Mouse (Mus musculus) forebrain, embryonic 13.5 days (tissue): ENCODE results near the gene Caskin1. TPM values are rescaled to one million over a fixed set of nuclear protein-coding genes. Genes with fewer than 3 reads are reported as not detected.
A peak's percentile ranks its signal among the peaks of the same experiment; 100 is the strongest.

ENCODE experiments used
- ATAC-seq: fragments of 200-750 bp; cut with Nextera tagmentation; 2 replicates; pipeline ENCODE4 v1.8.0; 2017
- H3K27ac ChIP-seq: fragments of 300-500 bp; sonication (generic); 2 replicates; pipeline ENCODE4 v1.5.1; 2015; ENCODE audit warnings: inconsistent platforms, mild to moderate bottlenecking, moderate library complexity
- H3K27me3 ChIP-seq: fragments of 300-500 bp; sonication (generic); 2 replicates; pipeline ENCODE4 v1.6.1; 2015; ENCODE audit warnings: mild to moderate bottlenecking, inconsistent platforms
- H3K36me3 ChIP-seq: fragments of 300-500 bp; sonication (generic); 2 replicates; pipeline ENCODE4 v1.6.1; 2015; ENCODE audit warnings: mild to moderate bottlenecking, inconsistent platforms; ENCODE audit not compliant: poor library complexity, severe bottlenecking
- H3K4me1 ChIP-seq: fragments of 300-500 bp; sonication (generic); 2 replicates; pipeline ENCODE4 v1.6.1; 2015; ENCODE audit warnings: inconsistent platforms
- H3K4me2 ChIP-seq: fragments of 300-500 bp; sonication (generic); 2 replicates; pipeline ENCODE4 v1.6.1; 2015; ENCODE audit warnings: inconsistent platforms, mild to moderate bottlenecking, moderate library complexity
- H3K4me3 ChIP-seq: fragments of 300-500 bp; sonication (generic); 2 replicates; pipeline ENCODE4 v1.5.1; 2015; ENCODE audit warnings: mild to moderate bottlenecking, inconsistent platforms
- H3K9ac ChIP-seq: fragments of 300-500 bp; sonication (generic); 2 replicates; pipeline ENCODE4 v1.6.1; 2015; ENCODE audit warnings: mild to moderate bottlenecking, inconsistent platforms
- H3K9me3 ChIP-seq: fragments of 300-500 bp; sonication (generic); replicated peaks from 2 replicates; pipeline ENCODE4 v1.6.1; 2016; ENCODE audit warnings: inconsistent platforms
- WGBS: fragments of 180-500 bp; shearing (Covaris S2); methylation state at CpG from one replicate; pipeline ENCODE4 v1.1.7; 2015; 5-methylcytosine and 5-hydroxymethylcytosine counted together
- polyA plus RNA-seq: library from polyadenylated mRNA; unstranded; fragments of >200 nt; fragmentation: Nextera tagmentation; extraction: Ambion mirVana; gene quantifications from 2 replicates; pipeline ENCODE4 v1.2.1, GENCODE M21; 2015

Gene Caskin1
- polyA plus RNA-seq, 1 experiment from 2014 or later = 15.0 TPM

- peaks cover 38% of the 10 kb centered on the region for H3K4me1 ChIP-seq
- no peak overlapping the region; the same call in 1 of the 2 replicates for H3K27ac ChIP-seq
- no peak for ATAC-seq
- H3K36me3 ChIP-seq = peaks cover 56% of the 10 kb centered on the region
- H3K9me3 ChIP-seq = no peaks in the 10 kb centered on the region
- no peak overlapping the region for H3K9ac ChIP-seq
- 86% methylated on average over 5 of the region's 5 CpGs for WGBS
- no peak overlapping the region for H3K4me3 ChIP-seq
- no peaks in the 10 kb centered on the region for H3K27me3 ChIP-seq
- H3K4me2 ChIP-seq = no peak overlapping the region
Measured at GRCm38 (mm10) chr17:24474557-24474956, 13.8 kb upstream of the Caskin1 start.

GRCm38 (mm10) chr17:24475586-24475985 lies 12.8 kb upstream of the Caskin1 start:
- Histone ChIP-seq H3K4me1 (peaks cover 40% of the 10 kb centered on the region), H3K4me2 (no peak overlapping the region), H3K27me3 (no peaks in the 10 kb centered on the region), H3K27ac (no peak overlapping the region), H3K9ac (no peak overlapping the region), H3K36me3 (peaks cover 56% of the 10 kb centered on the region), H3K9me3 (no peaks in the 10 kb centered on the region), H3K4me3 (no peak overlapping the region)
- 91% methylated on average over 6 of the region's 6 CpGs for WGBS
- no peak for ATAC-seq

- peaks cover 56% of the 10 kb centered on the region for H3K36me3 ChIP-seq
- H3K27ac ChIP-seq = no peak overlapping the region
- no peak for ATAC-seq
- H3K4me3 ChIP-seq = no peak overlapping the region
- WGBS = 92% methylated on average over 10 of the region's 10 CpGs
- H3K4me1 ChIP-seq = peaks cover 34% of the 10 kb centered on the region
- H3K9ac ChIP-seq = no peak overlapping the region; the same call in 1 of the 2 replicates
- no peaks in the 10 kb centered on the region for H3K9me3 ChIP-seq
- H3K4me2 ChIP-seq = no peak overlapping the region
- H3K27me3 ChIP-seq = no peaks in the 10 kb centered on the region
Measured at GRCm38 (mm10) chr17:24476022-24476776, 12.2 kb upstream of the Caskin1 start.

- Histone ChIP-seq H3K9ac (peak overlapping the region; percentile 85), H3K27ac (no peak overlapping the region), H3K4me1 (peaks cover 23% of the 10 kb centered on the region), H3K4me2 (peak overlapping the region; percentile 65), H3K36me3 (peaks cover 55% of the 10 kb centered on the region), H3K4me3 (no peak overlapping the region), H3K27me3 (no peaks in the 10 kb centered on the region), H3K9me3 (no peaks in the 10 kb centered on the region)
- 93% methylated on average over 20 of the region's 20 CpGs for WGBS
- ATAC-seq = no peak
Measured at GRCm38 (mm10) chr17:24477053-24477984, 11.1 kb upstream of the Caskin1 start.

- no peaks in the 10 kb centered on the region for H3K27me3 ChIP-seq
- peak overlapping the region; percentile 65 for H3K4me2 ChIP-seq
- H3K9ac ChIP-seq = peak overlapping the region; percentile 85
- H3K9me3 ChIP-seq = no peaks in the 10 kb centered on the region
- no peak overlapping the region; the same call in 1 of the 2 replicates for H3K27ac ChIP-seq
- WGBS = 48% methylated on average over 11 of the region's 11 CpGs
- peaks cover 47% of the 10 kb centered on the region for H3K36me3 ChIP-seq
- H3K4me3 ChIP-seq = peak overlapping the region; percentile 79
- ATAC-seq = peak; percentile 33; the same call in 1 of the 2 replicates
- H3K4me1 ChIP-seq = peaks cover 15% of the 10 kb centered on the region
Measured at GRCm38 (mm10) chr17:24477985-24478600, 10.3 kb upstream of the Caskin1 start.

GRCm38 (mm10) chr17:24478663-24479380 lies 9.6 kb upstream of the Caskin1 start, which contains the start of gene Mlst8:
TSS of gene Mlst8 (minus strand) at chr17:24479078.
- peak; percentile 95 for ATAC-seq
- WGBS = 0% methylated on average over 45 of the region's 48 CpGs
- Histone ChIP-seq H3K27ac (peak within 1 kb of the TSS; percentile 96), H3K4me2 (peak within 1 kb of the TSS; percentile 65), H3K9me3 (no peaks in the 10 kb centered on the region), H3K4me3 (peak within 1 kb of the TSS; percentile 79), H3K4me1 (peaks cover 14% of the 10 kb centered on the region), H3K36me3 (peaks cover 40% of the 10 kb centered on the region), H3K27me3 (no peaks in the 10 kb centered on the region), H3K9ac (peak within 1 kb of the TSS; percentile 85)

GRCm38 (mm10) chr17:24479431-24479830 lies 9.0 kb upstream of the Caskin1 start:
- Histone ChIP-seq H3K27me3 (no peaks in the 10 kb centered on the region), H3K4me1 (peaks cover 14% of the 10 kb centered on the region), H3K9ac (no peak overlapping the region), H3K9me3 (no peaks in the 10 kb centered on the region), H3K4me3 (peak overlapping the region; percentile 79), H3K4me2 (peak overlapping the region; percentile 65), H3K36me3 (peaks cover 34% of the 10 kb centered on the region), H3K27ac (no peak overlapping the region; the same call in 1 of the 2 replicates)
- no peak for ATAC-seq
- 19% methylated on average over 1 of the region's 1 CpGs for WGBS

GRCm38 (mm10) chr17:24480201-24480826 lies 8.1 kb upstream of the Caskin1 start:
- Histone ChIP-seq H3K9me3 (no peaks in the 10 kb centered on the region), H3K27ac (no peak overlapping the region), H3K4me2 (no peak overlapping the region), H3K4me3 (no peak overlapping the region), H3K9ac (peak overlapping the region; percentile 13; the same call in 1 of the 2 replicates), H3K36me3 (peaks cover 25% of the 10 kb centered on the region), H3K4me1 (peaks cover 16% of the 10 kb centered on the region), H3K27me3 (no peaks in the 10 kb centered on the region)
- WGBS = 36% methylated on average over 3 of the region's 3 CpGs
- no peak for ATAC-seq

GRCm38 (mm10) chr17:24481027-24481815 lies 7.2 kb upstream of the Caskin1 start:
- Histone ChIP-seq H3K9ac (no peak overlapping the region), H3K27ac (no peak overlapping the region), H3K4me1 (peaks cover 22% of the 10 kb centered on the region), H3K4me2 (no peak overlapping the region), H3K9me3 (no peaks in the 10 kb centered on the region), H3K4me3 (no peak overlapping the region), H3K27me3 (no peaks in the 10 kb centered on the region), H3K36me3 (peaks cover 16% of the 10 kb centered on the region)
- no peak for ATAC-seq
- WGBS = 95% methylated on average over 20 of the region's 20 CpGs

GRCm38 (mm10) chr17:24483495-24483894 lies 4.9 kb upstream of the Caskin1 start:
- Histone ChIP-seq H3K4me1 (peaks cover 19% of the 10 kb centered on the region), H3K27ac (no peak overlapping the region), H3K4me2 (no peak overlapping the region), H3K27me3 (no peaks in the 10 kb centered on the region), H3K36me3 (no peaks in the 10 kb centered on the region), H3K4me3 (no peak overlapping the region), H3K9ac (no peak overlapping the region), H3K9me3 (no peaks in the 10 kb centered on the region)
- no peak for ATAC-seq
- 95% methylated on average over 3 of the region's 3 CpGs for WGBS
